Mouse (Mus musculus) cerebellum, adult 2 months (tissue): ENCODE data around the gene Zfand6.

ENCODE experiments used
- CTCF ChIP-seq: fragments of 200-500 bp; IDR thresholded peaks from 2 replicates; pipeline ENCODE4 v1.5.1; 2011; ENCODE audit warnings: low read depth, mild to moderate bottlenecking, control low read depth, low read length, moderate library complexity, borderline replicate concordance; ENCODE audit not compliant: insufficient read depth
- POLR2A ChIP-seq: fragments of 200-500 bp; IDR thresholded peaks from 2 replicates; pipeline ENCODE4 v1.6.1; 2011; ENCODE audit warnings: low read length, control low read depth, borderline replicate concordance; ENCODE audit not compliant: insufficient read depth

GRCm38 (mm10) chr7:84605033-84605687 is 84.6 kb downstream of the Zfand6 start:
- TF ChIP-seq CTCF: no peak
- no peak for TF ChIP-seq POLR2A
